Mouse (Mus musculus) ovary, postnatal 10 days (tissue): ENCODE results near the gene Card19.

Source experiments
- DNase-seq: peaks from one replicate; pipeline ENCODE4 v3.0.0; 2022; ENCODE audit warnings: low spot score

Gene Card19

DNA sequence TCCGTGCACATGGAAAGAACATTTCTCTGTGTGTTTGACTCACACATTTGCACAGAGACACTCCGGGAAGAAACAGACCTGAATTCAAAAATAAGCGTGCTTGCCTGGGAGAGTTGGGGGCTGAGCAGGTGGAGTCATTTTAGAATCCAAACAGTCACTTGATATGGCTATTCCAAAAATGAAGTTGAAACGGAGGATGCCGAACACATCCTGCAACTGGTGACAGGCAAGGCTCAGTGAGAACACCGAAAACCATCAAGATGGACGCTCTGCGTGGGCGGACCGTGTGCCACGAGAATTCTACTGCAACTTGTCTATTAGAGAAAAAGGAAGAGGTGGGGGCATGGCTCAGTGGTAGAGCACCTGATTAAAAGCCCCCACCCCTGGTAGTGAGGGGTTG lies 45.2 kb downstream of the Card19 start:
- DNase-seq, result no peak

DNA sequence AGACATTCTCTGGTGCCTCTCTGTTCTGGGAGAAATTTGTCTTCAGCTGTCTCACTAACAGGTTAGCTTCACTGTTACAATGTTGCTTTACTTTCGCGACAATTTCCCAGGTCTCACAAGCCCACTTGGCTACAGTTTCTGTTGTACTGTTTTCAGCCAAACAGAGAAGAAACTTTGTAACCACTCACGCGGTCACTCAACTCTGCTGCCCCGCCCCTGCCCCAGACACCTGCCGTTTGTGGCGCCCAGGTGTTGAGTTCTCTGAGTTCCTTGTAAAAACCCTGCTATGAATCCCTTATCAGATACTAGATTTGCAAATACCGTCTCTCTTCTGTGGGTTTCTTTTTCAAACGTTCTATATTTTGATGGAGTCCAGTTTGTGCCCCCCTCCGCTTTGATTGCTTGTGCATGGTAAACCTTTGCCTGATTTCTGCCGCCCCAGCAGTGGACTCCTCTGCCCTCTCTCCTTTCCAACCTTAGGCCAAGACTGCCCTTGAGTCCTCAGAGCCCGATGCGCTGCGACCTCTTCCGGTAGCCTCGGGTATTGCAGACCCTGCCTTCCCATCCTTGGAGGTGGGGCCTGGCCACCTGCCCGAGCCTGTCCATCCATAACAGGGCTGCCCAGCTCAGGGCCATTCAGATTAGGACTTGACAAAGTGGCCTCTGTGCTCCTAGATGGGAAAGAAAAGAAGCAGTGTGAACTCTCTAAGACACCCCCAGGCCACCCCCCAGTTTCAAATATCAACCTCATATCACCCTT lies 46.2 kb downstream of the Card19 start:
- DNase-seq, result peak; percentile 90

DNA sequence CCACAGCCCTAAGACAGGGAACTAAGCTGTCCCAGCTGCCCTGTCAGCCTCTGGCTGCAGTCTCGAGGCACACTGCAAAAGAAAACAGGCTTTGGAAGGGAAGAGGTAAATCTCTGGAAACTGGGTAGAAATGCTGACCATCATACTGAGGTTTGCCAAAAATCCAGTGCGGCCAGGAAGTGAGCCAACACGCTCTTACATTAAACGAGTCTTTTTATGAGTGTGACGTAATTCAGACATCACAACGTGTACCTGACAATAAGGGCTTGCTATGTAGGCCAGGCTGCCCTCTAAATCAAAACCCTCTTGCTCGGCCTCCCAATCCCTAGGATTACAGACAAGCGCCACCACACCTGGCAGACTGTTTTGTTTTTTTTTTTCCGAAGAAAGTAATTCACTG lies 48.8 kb downstream of the Card19 start:
- DNase-seq, result no peak

GRCm38 (mm10) chr13:49163645-49164044 lies 52.2 kb downstream of the Card19 start:
- DNase-seq, result no peak

DNA sequence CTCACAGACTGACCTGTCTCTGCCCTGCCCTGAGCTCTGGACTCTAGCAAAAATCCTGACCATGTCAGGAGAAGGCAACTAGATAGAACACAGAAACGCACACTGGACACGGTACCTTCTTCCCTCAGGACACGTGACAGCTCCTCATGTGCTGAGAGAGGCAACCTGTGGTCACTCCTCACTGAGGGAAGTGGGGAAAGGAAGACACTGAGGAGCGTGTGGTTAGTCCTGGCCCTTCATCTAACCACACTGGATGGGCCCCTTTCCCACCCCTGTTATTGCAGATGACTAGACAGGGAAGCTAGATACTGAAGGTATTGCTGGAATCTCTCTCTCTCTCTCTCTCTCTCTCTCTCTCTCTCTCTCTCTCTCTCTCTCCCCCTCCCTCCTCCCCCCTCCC lies 53.1 kb downstream of the Card19 start:
- DNase-seq, result no peak

DNA sequence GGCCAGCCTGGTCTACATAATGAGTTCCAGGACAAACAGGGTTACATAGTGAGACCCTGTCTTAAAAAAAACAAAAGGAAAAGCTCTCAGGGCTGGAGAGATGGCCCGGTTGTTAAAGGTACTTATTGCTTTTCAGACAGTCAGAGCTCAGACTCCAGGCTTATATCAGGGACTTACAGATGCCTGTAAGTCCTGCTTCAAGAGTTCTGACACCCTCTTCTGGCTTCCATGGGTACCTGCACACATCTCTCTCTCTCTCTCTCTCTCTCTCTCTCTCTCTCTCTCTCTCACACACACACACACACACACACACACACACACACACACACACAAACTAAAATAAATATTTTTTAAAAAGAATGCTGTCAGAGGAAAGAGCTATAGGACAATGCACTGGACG lies 54.6 kb downstream of the Card19 start:
- DNase-seq, result no peak

- DNase-seq, result no peak
Measured at GRCm38 (mm10) chr13:49158040-49158713, 57.7 kb downstream of the Card19 start.

DNA sequence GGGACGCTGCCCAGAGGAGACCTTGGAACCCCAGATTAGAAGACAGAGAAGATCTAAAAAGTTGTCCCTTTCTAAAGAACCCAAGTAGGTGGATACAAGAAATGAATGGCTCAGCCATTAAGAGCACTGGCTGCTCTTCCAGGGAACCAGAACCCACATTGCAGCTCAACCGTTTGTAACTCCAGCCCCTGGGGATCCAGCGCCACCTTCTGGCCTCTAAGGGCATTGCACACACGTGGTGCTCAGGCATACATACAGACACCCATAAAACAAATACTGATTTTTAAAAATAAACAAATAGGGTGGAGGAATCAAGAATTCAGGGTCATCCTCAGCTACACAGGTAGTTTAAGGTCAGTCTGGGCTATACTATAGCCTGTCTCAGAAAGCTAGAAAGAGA lies 59.2 kb downstream of the Card19 start:
- no peak for DNase-seq

- DNase-seq, result no peak
Measured at GRCm38 (mm10) chr13:49154621-49155020, 61.2 kb downstream of the Card19 start.

DNA sequence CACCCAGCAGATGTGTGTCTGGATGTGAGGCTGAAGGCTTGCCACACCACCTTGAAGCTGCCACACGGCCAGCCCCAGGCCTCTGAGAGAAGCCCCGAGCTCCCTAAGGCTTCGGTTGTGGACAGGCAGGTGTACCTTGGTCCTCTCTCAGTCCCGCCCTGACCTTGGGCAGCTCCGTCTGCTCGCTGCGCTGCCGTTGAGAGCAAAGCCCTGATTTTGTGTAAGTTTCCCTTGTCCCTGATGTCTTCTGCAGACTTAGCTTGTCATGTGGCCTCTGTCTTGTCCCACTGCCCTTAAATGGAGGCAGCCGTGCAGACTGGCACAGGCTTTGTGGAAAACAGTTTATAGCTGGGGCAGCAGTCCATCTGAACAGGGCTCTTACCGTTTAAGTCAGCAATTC lies 61.8 kb downstream of the Card19 start:
- DNase-seq, result no peak
